8 mouse cellular contexts compared by ENCODE assay signal in genomic region chr6:134928889-134929310, GRCm38 (mm10). TPM values are rescaled to one million over a fixed set of nuclear protein-coding genes. Genes with fewer than 3 reads are reported as not detected.
DNase-seq lines count a peak whose midpoint lies in the region; ATAC-seq and TF ChIP-seq lines count a peak whose summit lies in the region.

No protein-coding gene starts in this region.

- no peaks in the 10 kb centered on the region for H3K79me2 ChIP-seq in liver, adult 2 months (ENCODE audit: control insufficient read depth, insufficient read depth, low read length)

- H3K4me2 ChIP-seq in hindbrain, embryonic 14.5 days (replicated peaks) = peak overlapping the region; percentile 89
- peak overlapping the region; percentile 94 for H3K4me2 ChIP-seq in neural tube, embryonic 11.5 days (ENCODE audit: low read depth)

- H3K27me3 ChIP-seq in hindbrain, embryonic 14.5 days (ENCODE audit: control insufficient read depth, insufficient read depth, low read length) = no peaks in the 10 kb centered on the region
- no peaks in the 10 kb centered on the region for H3K27me3 ChIP-seq in liver, adult 2 months (ENCODE audit: control insufficient read depth, insufficient read depth, low read length)
- no peaks in the 10 kb centered on the region for H3K27me3 ChIP-seq in neural tube, embryonic 11.5 days (ENCODE audit: control insufficient read depth, insufficient read depth, low read length)

- peak overlapping the region; percentile 86 for H3K4me3 ChIP-seq in embryonic fibroblast, embryonic 13.5 days (ENCODE audit: insufficient read depth, low read length)
- H3K4me3 ChIP-seq in hindbrain, embryonic 14.5 days (replicated peaks; ENCODE audit: low read length) = peak overlapping the region; percentile 55
- H3K4me3 ChIP-seq in liver, adult 2 months (ENCODE audit: insufficient read depth, low read depth, low read length) = peak overlapping the region; percentile 48
- H3K4me3 ChIP-seq in neural tube, embryonic 11.5 days (ENCODE audit: low read depth, low read length) = peak overlapping the region; percentile 48

- H3K36me3 ChIP-seq in hindbrain, embryonic 14.5 days (replicated peaks; ENCODE audit: control insufficient read depth, insufficient read depth) = no peaks in the 10 kb centered on the region
- peaks cover under 1% of the 10 kb centered on the region; the same call in 1 of the 2 replicates for H3K36me3 ChIP-seq in liver, adult 2 months (ENCODE audit: control insufficient read depth, insufficient read depth, low read length)
- H3K36me3 ChIP-seq in neural tube, embryonic 11.5 days (ENCODE audit: control insufficient read depth, insufficient read depth, low read length) = no peaks in the 10 kb centered on the region

- WGBS in hindbrain, embryonic 14.5 days = under 1% methylated on average over 15 of the region's 15 CpGs
- WGBS in liver, adult 2 months = 2% methylated on average over 15 of the region's 15 CpGs
- 1% methylated on average over 15 of the region's 15 CpGs for WGBS in neural tube, embryonic 11.5 days

- TF ChIP-seq POLR2A in embryonic fibroblast, embryonic 13.5 days (IDR thresholded peaks at IDR 0.05; ENCODE audit: low read depth, low read length) = peak; percentile 76
- no peak for TF ChIP-seq POLR2A in liver, adult 2 months (IDR thresholded peaks at IDR 0.05; ENCODE audit: extremely low read depth, insufficient read depth, low read length)

- peak; percentile 59 for DNase-seq in Muller cell, postnatal 12 days (ENCODE audit: inconsistent ontology term)
- no peak for DNase-seq in hindbrain, embryonic 14.5 days (ENCODE audit: low spot score)
- DNase-seq in liver, adult 2 months (ENCODE audit: extremely low read depth, low read depth, low spot score) = no peak
- DNase-seq in neural tube, embryonic 11.5 days (ENCODE audit: low spot score) = peak; percentile 43
- DNase-seq in frontal cortex, postnatal 10 days (ENCODE audit: low spot score in 2 of 2) = no peak
- DNase-seq in left cerebral cortex, adult 11 months (ENCODE audit: low spot score) = no peak

- peak; percentile 19 for ATAC-seq in CD4-positive, CD25-positive, alpha-beta regulatory T cell, adult 4 months
- peak; percentile 22; the same call in 1 of the 2 replicates for ATAC-seq in hindbrain, embryonic 14.5 days (ENCODE audit: low FRiP score)
- peak; percentile 22 for ATAC-seq in neural tube, embryonic 11.5 days (ENCODE audit: insufficient read depth, low FRiP score, low TSS enrichment)

- peak overlapping the region; percentile 62 for H3K9ac ChIP-seq in hindbrain, embryonic 14.5 days
- 0 out of 2 replicates have a peak overlapping the region, but pooled peaks have one; percentile 4 for H3K9ac ChIP-seq in liver, adult 2 months (ENCODE audit: low read depth, low read length)
- H3K9ac ChIP-seq in neural tube, embryonic 11.5 days (ENCODE audit: low read length) = peak overlapping the region; percentile 66

- H3K4me1 ChIP-seq in embryonic fibroblast, embryonic 13.5 days (ENCODE audit: control insufficient read depth, insufficient read depth, low read length) = peaks cover 5% of the 10 kb centered on the region; the same call in 1 of the 2 replicates
- H3K4me1 ChIP-seq in hindbrain, embryonic 14.5 days (replicated peaks; ENCODE audit: control insufficient read depth, insufficient read depth, low read length) = peaks cover 12% of the 10 kb centered on the region; the same call in 1 of the 2 replicates
- 0 out of 2 replicates have a peak, but pooled peaks cover 2% of the 10 kb centered on the region for H3K4me1 ChIP-seq in liver, adult 2 months (ENCODE audit: control insufficient read depth, insufficient read depth, low read length)
- no peaks in the 10 kb centered on the region; the same call in 1 of the 2 replicates for H3K4me1 ChIP-seq in neural tube, embryonic 11.5 days (ENCODE audit: control insufficient read depth, insufficient read depth, low read length)

- TF ChIP-seq CTCF in embryonic fibroblast, embryonic 13.5 days (IDR thresholded peaks at IDR 0.05; ENCODE audit: borderline replicate concordance, insufficient read depth, low read length) = no peak
- no peak for TF ChIP-seq CTCF in liver, adult 2 months (IDR thresholded peaks at IDR 0.05; ENCODE audit: low read depth, low read length)

- no peaks in the 10 kb centered on the region for H3K9me3 ChIP-seq in hindbrain, embryonic 14.5 days (ENCODE audit: control insufficient read depth, low read length)
- H3K9me3 ChIP-seq in neural tube, embryonic 11.5 days (ENCODE audit: control insufficient read depth, low read length) = no peaks in the 10 kb centered on the region

- peak overlapping the region; percentile 43 for H3K27ac ChIP-seq in embryonic fibroblast, embryonic 13.5 days (ENCODE audit: insufficient read depth, low read length)
- no peak overlapping the region for H3K27ac ChIP-seq in hindbrain, embryonic 14.5 days
- no peak overlapping the region for H3K27ac ChIP-seq in liver, adult 2 months (replicated peaks; ENCODE audit: insufficient read depth, low read depth, low read length)
- H3K27ac ChIP-seq in neural tube, embryonic 11.5 days (ENCODE audit: low read depth, low read length) = 0 out of 2 replicates have a peak overlapping the region, but pooled peaks have one; percentile 23

RNA-seq across cellular contexts. Expression of gene Cdkn1b, which starts 8.7 kb away (rescaled TPM):
- polyA plus RNA-seq in CD4-positive, CD25-positive, alpha-beta regulatory T cell, adult 4 months (2017; shearing (Covaris generic)) = 100 to 1,000 TPM in 1 of 2 experiments, 10 to 100 TPM in 1; 69.7 to 113 TPM
- polyA plus RNA-seq in embryonic fibroblast, embryonic 13.5 days (2011; ENCODE audit: insufficient read length, low read depth, missing spikeins) = 34.1 and 59.8 TPM in 2 replicates
- polyA plus RNA-seq in hindbrain, embryonic 14.5 days (2014; fragmentation: Nextera tagmentation; extraction: Ambion mirVana) = 18.5 and 19.0 TPM in 2 replicates
- total RNA-seq in liver, adult 2 months (2014; rRNA removed) = 14.4 and 16.2 TPM in 2 replicates
- 7.1 and 8.6 TPM in 2 replicates for polyA plus RNA-seq in liver, adult 2 months (2012; rRNA removed)
- 17.8 and 20.7 TPM in 2 replicates for polyA plus RNA-seq in neural tube, embryonic 11.5 days (2014; fragmentation: Nextera tagmentation; extraction: Ambion mirVana)

RNA-seq across cellular contexts. Expression of gene Gpr19, which starts 30.5 kb away (rescaled TPM):
- 10 to 100 TPM in 1 of 2 experiments, 1 to 10 TPM in 1; 7.7 to 12.1 TPM for polyA plus RNA-seq in CD4-positive, CD25-positive, alpha-beta regulatory T cell, adult 4 months (2017; shearing (Covaris generic))
- polyA plus RNA-seq in embryonic fibroblast, embryonic 13.5 days (2011; ENCODE audit: insufficient read length, low read depth, missing spikeins) = 3.2 and 6.6 TPM in 2 replicates
- 34.0 and 37.1 TPM in 2 replicates for polyA plus RNA-seq in hindbrain, embryonic 14.5 days (2014; fragmentation: Nextera tagmentation; extraction: Ambion mirVana)
- total RNA-seq in liver, adult 2 months (2014; rRNA removed) = 4.7 and 4.8 TPM in 2 replicates
- 4.9 and 6.9 TPM in 2 replicates for polyA plus RNA-seq in liver, adult 2 months (2012; rRNA removed)
- 27.4 and 31.0 TPM in 2 replicates for polyA plus RNA-seq in neural tube, embryonic 11.5 days (2014; fragmentation: Nextera tagmentation; extraction: Ambion mirVana)

RNA-seq across cellular contexts. Expression of gene Apold1, which starts 52.6 kb away (rescaled TPM):
- under 1 TPM; 0.16 to 0.32 TPM for polyA plus RNA-seq in CD4-positive, CD25-positive, alpha-beta regulatory T cell, adult 4 months (2017; shearing (Covaris generic))
- 0.32 and 0.47 TPM in 2 replicates for polyA plus RNA-seq in embryonic fibroblast, embryonic 13.5 days (2011; ENCODE audit: insufficient read length, low read depth, missing spikeins)
- polyA plus RNA-seq in hindbrain, embryonic 14.5 days (2014; fragmentation: Nextera tagmentation; extraction: Ambion mirVana) = 3.9 TPM in 2 replicates
- total RNA-seq in liver, adult 2 months (2014; rRNA removed) = 0.55 and 1.0 TPM in 2 replicates
- polyA plus RNA-seq in liver, adult 2 months (2012; rRNA removed) = 0.40 and 0.49 TPM in 2 replicates
- polyA plus RNA-seq in neural tube, embryonic 11.5 days (2014; fragmentation: Nextera tagmentation; extraction: Ambion mirVana) = 2.8 and 3.2 TPM in 2 replicates

Comparison
In these comparisons a context has a peak if more than half of its experiments do, and no peak if none do; other contexts are left out.
1. DNase-seq: peak in Muller cell, postnatal 12 days (single experiment) and neural tube, embryonic 11.5 days (single experiment); none in hindbrain, embryonic 14.5 days (single experiment), liver, adult 2 months (single experiment), frontal cortex, postnatal 10 days (0 of 2) and left cerebral cortex, adult 11 months (single experiment).
2. H3K27ac ChIP-seq: peak in embryonic fibroblast, embryonic 13.5 days (single experiment) and neural tube, embryonic 11.5 days (single experiment); none in hindbrain, embryonic 14.5 days (single experiment) and liver, adult 2 months (single experiment).
3. H3K9ac ChIP-seq: peak in every context shown above with its lines; median percentile 66 in neural tube, embryonic 11.5 days; 62 in hindbrain, embryonic 14.5 days; 4 in liver, adult 2 months.
4. Peak in every context shown above with its lines, with median percentiles within 50 percentile points of each other: ATAC-seq and H3K4me3 ChIP-seq.